16 mouse cellular contexts compared by ENCODE assay signal in genomic region chr6:37751701-37752100, GRCm38 (mm10).
A peak's percentile ranks its signal among the peaks of the same experiment; 100 is the strongest.
DNase-seq lines count a peak whose midpoint lies in the region; TF ChIP-seq lines count a peak whose summit lies in the region.
"Had no signal": no experiment of that assay in that cellular context is flagged by ENCODE, and none has a peak within 500 bp of the region (broad histone marks: within the 10 kb centered on the region; RNA-seq: fewer than 3 reads in every experiment).

No protein-coding gene starts in this region.

- no peak overlapping the region for H3K27ac ChIP-seq in liver, adult 2 months (replicated peaks; ENCODE audit: insufficient read depth, low read depth, low read length)

- no peaks in the 10 kb centered on the region for H3K79me2 ChIP-seq in liver, adult 2 months (ENCODE audit: control insufficient read depth, insufficient read depth, low read length)

- no peak overlapping the region for H3K4me3 ChIP-seq in liver, adult 2 months (ENCODE audit: insufficient read depth, low read depth, low read length)

- no peak for TF ChIP-seq POLR2A in liver, adult 2 months (IDR thresholded peaks at IDR 0.05; ENCODE audit: extremely low read depth, insufficient read depth, low read length)

- DNase-seq in liver, adult 2 months (ENCODE audit: extremely low read depth, low read depth, low spot score) = peak; percentile 96
- no peak for DNase-seq in liver
- DNase-seq: adrenal gland, adult 2 months; adrenal gland, adult 8-10 months; adrenal gland, postnatal 10 days; adrenal gland, postnatal 14 days; adrenal gland, postnatal 25 days; adrenal gland, postnatal 36 days; B cell, adult 2 months; cerebellum, adult 11 months; cerebellum, adult 11-12 months; cerebellum, adult 18-20 months; cerebellum, adult 2 months had no signal

- H3K27me3 ChIP-seq in liver, adult 2 months (ENCODE audit: control insufficient read depth, insufficient read depth, low read length) = no peaks in the 10 kb centered on the region
- H3K27me3 ChIP-seq: CH12.LX, Patski had no signal

- no peak overlapping the region for H3K9ac ChIP-seq in liver, adult 2 months (ENCODE audit: low read depth, low read length)

- H3K36me3 ChIP-seq in liver, adult 2 months (ENCODE audit: control insufficient read depth, insufficient read depth, low read length) = no peaks in the 10 kb centered on the region
- H3K36me3 ChIP-seq: G1E had no signal

- no peak for TF ChIP-seq CTCF in liver, adult 2 months (IDR thresholded peaks at IDR 0.05; ENCODE audit: low read depth, low read length)

- H3K4me1 ChIP-seq in liver, adult 2 months (ENCODE audit: control insufficient read depth, insufficient read depth, low read length) = peaks cover 6% of the 10 kb centered on the region
